19 mouse cellular contexts compared by ENCODE assay signal in genomic region chr8:30569799-30570198, GRCm38 (mm10).
"Had no signal": no experiment of that assay in that cellular context is flagged by ENCODE, and none has a peak within 500 bp of the region (broad histone marks: within the 10 kb centered on the region; RNA-seq: fewer than 3 reads in every experiment).

No protein-coding gene starts in this region.

- DNase-seq: lung, adult 18-20 months; lung, embryonic 14.5 days; lung, postnatal 10 days; lung, postnatal 4 days; right cerebral cortex, adult 18-20 months; right cerebral cortex, postnatal 25 days; right cerebral cortex, postnatal 4 days; spleen, adult 18-20 months; thymus, adult 18-20 months; thymus, postnatal 14 days; thymus, postnatal 36 days had no signal

- H3K4me2 ChIP-seq: lung, embryonic 14.5 days; midbrain, embryonic 11.5 days; midbrain, embryonic 13.5 days; midbrain, embryonic 15.5 days; neural tube, embryonic 13.5 days; neural tube, embryonic 15.5 days had no signal

- H3K27ac ChIP-seq: liver, embryonic 14.5 days; midbrain, embryonic 13.5 days; midbrain, embryonic 15.5 days; neural tube, embryonic 13.5 days; neural tube, embryonic 15.5 days had no signal

- H3K36me3 ChIP-seq: midbrain, embryonic 13.5 days; midbrain, embryonic 15.5 days; neural tube, embryonic 13.5 days; neural tube, embryonic 15.5 days had no signal

- H3K4me1 ChIP-seq: megakaryocyte, embryonic 14.5 days; midbrain, embryonic 15.5 days; neural tube, embryonic 13.5 days; neural tube, embryonic 15.5 days had no signal

- ATAC-seq: midbrain, embryonic 13.5 days; midbrain, embryonic 15.5 days had no signal

- H3K9me3 ChIP-seq: midbrain, embryonic 13.5 days; midbrain, embryonic 15.5 days; neural tube, embryonic 13.5 days; neural tube, embryonic 15.5 days had no signal

- H3K9ac ChIP-seq: liver, embryonic 14.5 days; lung, embryonic 14.5 days; midbrain, embryonic 13.5 days; midbrain, embryonic 15.5 days; neural tube, embryonic 13.5 days; neural tube, embryonic 15.5 days had no signal

- H3K27me3 ChIP-seq: megakaryocyte, embryonic 14.5 days; midbrain, embryonic 13.5 days; midbrain, embryonic 15.5 days; neural tube, embryonic 13.5 days; neural tube, embryonic 15.5 days had no signal

- H3K4me3 ChIP-seq: megakaryocyte, embryonic 14.5 days; midbrain, embryonic 13.5 days; midbrain, embryonic 15.5 days; myocyte; neural tube, embryonic 13.5 days; neural tube, embryonic 15.5 days had no signal
